In genomic region chr11:8689515-8689914, GRCm38 (mm10) we compare ENCODE assay signal across 8 mouse cellular contexts. TPM values are rescaled to one million over a fixed set of nuclear protein-coding genes. Genes with fewer than 3 reads are reported as not detected.
DNase-seq lines count a peak whose midpoint lies in the region; ATAC-seq and TF ChIP-seq lines count a peak whose summit lies in the region.

No protein-coding gene starts in this region.

- DNase-seq in lung, adult 18-20 months = peak; percentile 51 to 53
- DNase-seq in lung, adult 2 months = no peak
- DNase-seq in kidney, postnatal 0 days (ENCODE audit: low spot score) = peak; percentile 64
- DNase-seq in lung, postnatal 4 days = peak; percentile 60
- peak; percentile 40 for DNase-seq in thymus, postnatal 25 days
- DNase-seq in urinary bladder, postnatal 36 days (ENCODE audit: low spot score in 2 of 2) = no peak
- no peak for DNase-seq in cerebellum, postnatal 4 days (ENCODE audit: low spot score in 2 of 2)
- DNase-seq in hindbrain, embryonic 14.5 days (ENCODE audit: low spot score) = no peak

- H3K9ac ChIP-seq in kidney, postnatal 0 days (ENCODE audit: low read depth, low read length) = no peak overlapping the region
- H3K9ac ChIP-seq in hindbrain, embryonic 14.5 days = no peak overlapping the region

- 0 out of 2 replicates have a peak overlapping the region, but pooled peaks have one; percentile 40 for H3K27ac ChIP-seq in kidney, postnatal 0 days
- H3K27ac ChIP-seq in hindbrain, embryonic 14.5 days = no peak overlapping the region

- H3K4me3 ChIP-seq in lung, adult 2 months (replicated peaks; ENCODE audit: extremely low read depth, low read depth, low read length) = no peak overlapping the region
- no peak overlapping the region for H3K4me3 ChIP-seq in kidney, postnatal 0 days (replicated peaks; ENCODE audit: low read depth, low read length)
- H3K4me3 ChIP-seq in hindbrain, embryonic 14.5 days (replicated peaks; ENCODE audit: low read length) = no peak overlapping the region

- H3K9me3 ChIP-seq in kidney, postnatal 0 days (replicated peaks; ENCODE audit: low read length) = no peaks in the 10 kb centered on the region
- no peaks in the 10 kb centered on the region for H3K9me3 ChIP-seq in hindbrain, embryonic 14.5 days (ENCODE audit: control insufficient read depth, low read length)

- peaks cover 5% of the 10 kb centered on the region; the same call in 1 of the 2 replicates for H3K4me1 ChIP-seq in lung, adult 2 months (ENCODE audit: control insufficient read depth, insufficient read depth, low read length)
- peaks cover 14% of the 10 kb centered on the region; the same call in 1 of the 2 replicates for H3K4me1 ChIP-seq in kidney, postnatal 0 days (replicated peaks; ENCODE audit: insufficient read depth, low read length)
- H3K4me1 ChIP-seq in hindbrain, embryonic 14.5 days (replicated peaks; ENCODE audit: control insufficient read depth, insufficient read depth, low read length) = peaks cover 17% of the 10 kb centered on the region; the same call in 1 of the 2 replicates

- WGBS in lung, adult 2 months = 60% methylated on average over 7 of the region's 7 CpGs
- 57% methylated on average over 7 of the region's 7 CpGs for WGBS in kidney, postnatal 0 days
- WGBS in hindbrain, embryonic 14.5 days = 83% methylated on average over 7 of the region's 7 CpGs

- no peak for TF ChIP-seq CTCF in lung, adult 2 months (IDR thresholded peaks at IDR 0.05; ENCODE audit: insufficient read depth, low read length)
- TF ChIP-seq CTCF in kidney, postnatal 0 days (IDR thresholded peaks at IDR 0.05; ENCODE audit: low read depth) = no peak

- no peaks in the 10 kb centered on the region for H3K27me3 ChIP-seq in kidney, postnatal 0 days (ENCODE audit: insufficient read depth, low read length)
- H3K27me3 ChIP-seq in hindbrain, embryonic 14.5 days (ENCODE audit: control insufficient read depth, insufficient read depth, low read length) = no peaks in the 10 kb centered on the region

- no peak for ATAC-seq in kidney, postnatal 0 days (replicated peaks; ENCODE audit: low FRiP score, low read depth)
- no peak for ATAC-seq in hindbrain, embryonic 14.5 days (ENCODE audit: low FRiP score)

- TF ChIP-seq POLR2A in lung, adult 2 months (IDR thresholded peaks at IDR 0.05; ENCODE audit: borderline replicate concordance, extremely low read depth, low read depth, low read length) = no peak

- no peaks in the 10 kb centered on the region for H3K36me3 ChIP-seq in kidney, postnatal 0 days (ENCODE audit: insufficient read depth, low read length)
- H3K36me3 ChIP-seq in hindbrain, embryonic 14.5 days (replicated peaks; ENCODE audit: control insufficient read depth, insufficient read depth) = no peaks in the 10 kb centered on the region

- H3K4me2 ChIP-seq in kidney, postnatal 0 days (ENCODE audit: low read length) = no peak overlapping the region
- no peak overlapping the region for H3K4me2 ChIP-seq in hindbrain, embryonic 14.5 days (replicated peaks)

RNA-seq across cellular contexts. Expression of gene Tns3, which starts 25.2 kb away (rescaled TPM):
- 160 and 164 TPM in 2 replicates for polyA plus RNA-seq in lung, adult 2 months (2012; rRNA removed)
- polyA plus RNA-seq in kidney, postnatal 0 days (2015; fragmentation: Nextera tagmentation; extraction: Ambion mirVana) = 17.6 and 18.2 TPM in 2 replicates
- 6.0 and 6.8 TPM in 2 replicates for polyA plus RNA-seq in hindbrain, embryonic 14.5 days (2014; fragmentation: Nextera tagmentation; extraction: Ambion mirVana)

Comparison
In these comparisons a context has a peak if more than half of its experiments do, and no peak if none do; other contexts are left out.
1. DNase-seq: peak in lung, adult 18-20 months (2 of 2), kidney, postnatal 0 days (single experiment), lung, postnatal 4 days (2 of 2) and thymus, postnatal 25 days (single experiment); none in lung, adult 2 months (single experiment), urinary bladder, postnatal 36 days (0 of 2), cerebellum, postnatal 4 days (0 of 2) and hindbrain, embryonic 14.5 days (single experiment).